Mouse (Mus musculus) hindbrain, embryonic 10.5 days (tissue): ENCODE data around the gene Parn. TPM values are rescaled to one million over a fixed set of nuclear protein-coding genes. Genes with fewer than 3 reads are reported as not detected.

Source experiments
- DNase-seq: peaks from one replicate; pipeline ENCODE4 v3.0.0-alpha.2; 2017; ENCODE audit warnings: low spot score
- H3K27ac ChIP-seq: fragments of 300-500 bp; sonication (generic); 2 replicates; pipeline ENCODE4 v1.5.1; 2016; ENCODE audit warnings: mild to moderate bottlenecking, moderate library complexity
- H3K27me3 ChIP-seq: fragments of 300-500 bp; sonication (generic); 2 replicates; pipeline ENCODE4 v1.6.1; 2016; ENCODE audit warnings: mild to moderate bottlenecking; ENCODE audit not compliant: poor library complexity, insufficient read depth, severe bottlenecking
- H3K36me3 ChIP-seq: fragments of 300-500 bp; sonication (generic); 2 replicates; pipeline ENCODE4 v1.6.1; 2016; ENCODE audit warnings: mild to moderate bottlenecking, moderate library complexity
- H3K4me1 ChIP-seq: fragments of 300-500 bp; sonication (generic); replicated peaks from 2 replicates; pipeline ENCODE4 v1.6.1; 2016; ENCODE audit warnings: mild to moderate bottlenecking
- H3K4me3 ChIP-seq: fragments of 300-500 bp; sonication (generic); 2 replicates; pipeline ENCODE4 v1.5.1; 2016; ENCODE audit warnings: mild to moderate bottlenecking, moderate library complexity
- H3K9me3 ChIP-seq: fragments of 300-500 bp; sonication (generic); 2 replicates; pipeline ENCODE4 v1.6.1; 2016; ENCODE audit warnings: mild to moderate bottlenecking, moderate library complexity
- WGBS: fragments of 180-500 bp; shearing (Covaris S2); methylation state at CpG from one replicate; pipeline ENCODE4 v1.1.7; 2016; 5-methylcytosine and 5-hydroxymethylcytosine counted together
- polyA plus RNA-seq: library from polyadenylated mRNA; unstranded; fragments of >200 nt; fragmentation: Nextera tagmentation; extraction: Ambion mirVana; gene quantifications from 2 replicates; pipeline ENCODE4 v1.2.1, GENCODE M21; 2016

Gene Parn
- polyA plus RNA-seq, 1 experiment from 2014 or later, result 41.2 TPM

DNA sequence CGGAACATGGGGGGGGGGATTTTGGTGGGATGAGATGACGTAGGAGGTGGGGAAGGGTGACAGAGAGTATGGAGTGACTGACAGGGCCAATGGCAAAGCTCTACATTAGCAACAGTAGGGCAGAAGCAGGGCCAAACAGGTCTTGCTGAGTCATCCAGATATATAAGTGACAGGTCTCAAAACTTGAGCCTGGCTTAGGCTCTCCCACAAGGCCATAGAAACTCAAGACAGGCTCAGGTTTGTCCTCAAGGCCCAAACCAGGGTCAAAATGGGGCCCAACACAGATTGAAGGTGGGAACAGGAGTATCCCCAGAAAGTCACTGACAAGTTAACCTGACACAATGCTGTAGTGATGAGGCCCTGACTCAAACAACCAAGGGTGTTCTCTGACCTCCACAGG lies 99.7 kb downstream of the Parn start:
- Histone ChIP-seq H3K4me1 (no peaks in the 10 kb centered on the region), H3K9me3 (no peaks in the 10 kb centered on the region), H3K27ac (no peak overlapping the region), H3K36me3 (peaks cover 14% of the 10 kb centered on the region; the same call in 1 of the 2 replicates), H3K27me3 (no peaks in the 10 kb centered on the region), H3K4me3 (no peak overlapping the region)
- DNase-seq, result no peak
- 90% methylated on average over 2 of the region's 2 CpGs for WGBS

DNA sequence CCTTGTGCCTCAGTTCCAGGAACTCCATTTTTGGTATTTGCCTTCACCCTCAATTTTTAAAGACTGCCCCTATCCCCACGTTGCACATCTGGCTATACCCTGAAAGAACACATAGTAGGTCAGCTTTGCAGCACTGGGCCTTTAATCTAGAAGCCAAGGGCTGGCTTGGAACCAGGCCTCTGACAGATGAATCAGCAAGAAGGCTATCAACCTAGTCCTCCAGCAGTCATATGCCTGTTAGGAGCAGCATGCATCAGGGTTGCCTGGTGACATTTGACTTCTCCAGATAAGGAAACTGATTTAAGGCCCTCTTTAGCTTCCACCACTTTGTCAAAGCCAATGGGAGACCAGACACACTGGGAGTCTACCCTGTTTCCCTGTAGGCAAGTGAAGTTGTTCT lies 100.4 kb downstream of the Parn start:
- peaks cover 17% of the 10 kb centered on the region; the same call in 1 of the 2 replicates for H3K36me3 ChIP-seq
- H3K27ac ChIP-seq, result no peak overlapping the region
- WGBS, result 96% methylated on average over 1 of the region's 1 CpGs
- H3K4me1 ChIP-seq, result no peaks in the 10 kb centered on the region
- DNase-seq, result no peak
- no peaks in the 10 kb centered on the region for H3K9me3 ChIP-seq
- no peak overlapping the region for H3K4me3 ChIP-seq
- no peaks in the 10 kb centered on the region for H3K27me3 ChIP-seq

DNA sequence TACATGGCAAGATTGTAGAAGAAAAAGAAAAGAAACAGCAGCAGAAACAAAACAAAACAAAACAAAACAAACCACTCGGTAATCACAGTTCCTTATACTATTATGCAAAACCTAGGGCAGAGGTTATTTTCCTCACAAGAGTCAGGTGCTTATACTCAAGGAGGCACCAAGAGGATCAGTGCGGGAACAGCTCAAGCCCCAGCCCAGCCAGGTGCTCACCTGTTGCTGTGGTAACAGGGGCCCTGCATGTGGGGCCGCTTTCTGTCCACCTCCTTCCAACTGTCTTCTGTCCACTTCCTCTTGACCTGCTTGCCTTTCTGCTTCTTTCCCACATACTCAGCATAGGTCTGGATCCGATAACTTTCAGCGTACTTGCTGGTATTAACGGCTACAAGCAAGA lies 101.6 kb downstream of the Parn start:
- no peaks in the 10 kb centered on the region for H3K27me3 ChIP-seq
- H3K27ac ChIP-seq, result no peak overlapping the region
- H3K36me3 ChIP-seq, result peaks cover 17% of the 10 kb centered on the region; the same call in 1 of the 2 replicates
- no peaks in the 10 kb centered on the region for H3K4me1 ChIP-seq
- no peak overlapping the region for H3K4me3 ChIP-seq
- no peaks in the 10 kb centered on the region for H3K9me3 ChIP-seq
- DNase-seq, result no peak
- WGBS, result 90% methylated on average over 6 of the region's 6 CpGs

DNA sequence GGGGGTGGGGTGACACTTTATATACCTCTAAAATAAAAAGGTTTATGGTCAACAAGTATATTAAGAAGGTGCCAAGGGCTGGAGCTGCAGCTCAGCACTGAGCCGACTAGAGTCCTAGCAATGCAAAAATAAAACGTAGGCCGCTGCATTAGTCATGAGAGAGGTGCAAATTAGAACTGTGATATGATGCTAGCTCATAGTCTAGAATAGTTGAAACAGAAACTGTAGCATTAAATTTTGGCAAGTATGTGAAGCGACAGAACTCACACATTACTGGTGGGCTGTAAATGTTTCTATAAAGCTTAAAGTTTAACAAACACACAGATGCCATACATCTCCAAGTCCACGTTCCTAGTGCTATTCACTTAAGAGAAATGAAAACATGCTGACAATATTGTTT lies 102.7 kb downstream of the Parn start:
- H3K27ac ChIP-seq, result no peak overlapping the region
- no peaks in the 10 kb centered on the region for H3K9me3 ChIP-seq
- 94% methylated on average over 5 of the region's 5 CpGs for WGBS
- H3K4me3 ChIP-seq, result no peak overlapping the region
- no peaks in the 10 kb centered on the region for H3K27me3 ChIP-seq
- DNase-seq, result no peak
- H3K4me1 ChIP-seq, result no peaks in the 10 kb centered on the region
- peaks cover 22% of the 10 kb centered on the region; the same call in 1 of the 2 replicates for H3K36me3 ChIP-seq

DNA sequence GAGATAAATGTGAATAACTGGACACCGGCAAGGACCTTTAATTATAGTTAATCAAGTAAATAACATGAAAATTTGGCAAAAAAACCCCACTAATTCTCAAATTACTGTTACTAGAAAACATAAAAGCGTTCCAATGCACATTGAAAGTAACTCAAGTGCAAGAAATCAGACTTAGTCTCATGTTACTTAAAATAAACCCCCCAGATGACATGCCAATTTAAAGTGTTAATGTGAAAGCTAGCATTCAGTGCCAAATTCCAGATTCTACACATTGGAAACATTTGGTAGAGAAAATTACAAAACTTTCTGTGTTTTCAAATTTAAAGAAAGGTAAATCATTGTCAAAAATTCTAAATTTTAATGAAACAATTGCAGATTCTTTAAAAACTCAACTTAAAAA lies 110.2 kb downstream of the Parn start:
- no peaks in the 10 kb centered on the region for H3K9me3 ChIP-seq
- peaks cover 21% of the 10 kb centered on the region; the same call in 1 of the 2 replicates for H3K36me3 ChIP-seq
- WGBS, result 92% methylated on average over 2 of the region's 2 CpGs
- no peaks in the 10 kb centered on the region for H3K27me3 ChIP-seq
- H3K4me1 ChIP-seq, result no peaks in the 10 kb centered on the region
- H3K4me3 ChIP-seq, result no peak overlapping the region
- H3K27ac ChIP-seq, result no peak overlapping the region
- DNase-seq, result no peak

DNA sequence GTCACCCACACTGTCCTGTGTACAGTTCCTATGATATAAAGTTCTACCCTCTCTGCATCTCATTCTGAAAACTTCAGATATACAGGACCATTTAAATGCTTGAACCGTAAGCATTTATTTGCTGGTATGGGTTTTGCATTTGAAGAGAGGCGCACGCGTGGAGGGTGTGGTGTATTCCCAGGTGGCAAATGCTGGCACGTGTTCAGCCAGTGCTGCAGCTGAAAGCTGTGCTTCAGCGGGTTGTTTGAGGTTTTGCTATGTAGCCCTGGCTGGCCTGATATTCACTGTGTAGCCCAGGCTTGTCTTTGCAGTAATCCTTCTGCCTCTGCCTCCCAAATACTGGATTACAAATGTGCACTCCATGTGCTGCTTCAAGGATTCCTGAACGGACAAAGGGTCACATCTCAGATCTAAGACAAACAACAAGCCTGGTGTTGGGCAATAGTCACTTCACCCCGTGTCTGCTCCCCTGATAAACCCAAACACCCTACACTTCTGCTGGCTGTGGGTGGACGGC lies 111.0 kb downstream of the Parn start:
- 93% methylated on average over 9 of the region's 9 CpGs for WGBS
- Histone ChIP-seq H3K27ac (no peak overlapping the region), H3K27me3 (no peaks in the 10 kb centered on the region), H3K36me3 (peaks cover 20% of the 10 kb centered on the region; the same call in 1 of the 2 replicates), H3K4me1 (no peaks in the 10 kb centered on the region), H3K4me3 (no peak overlapping the region), H3K9me3 (no peaks in the 10 kb centered on the region)
- DNase-seq, result no peak

DNA sequence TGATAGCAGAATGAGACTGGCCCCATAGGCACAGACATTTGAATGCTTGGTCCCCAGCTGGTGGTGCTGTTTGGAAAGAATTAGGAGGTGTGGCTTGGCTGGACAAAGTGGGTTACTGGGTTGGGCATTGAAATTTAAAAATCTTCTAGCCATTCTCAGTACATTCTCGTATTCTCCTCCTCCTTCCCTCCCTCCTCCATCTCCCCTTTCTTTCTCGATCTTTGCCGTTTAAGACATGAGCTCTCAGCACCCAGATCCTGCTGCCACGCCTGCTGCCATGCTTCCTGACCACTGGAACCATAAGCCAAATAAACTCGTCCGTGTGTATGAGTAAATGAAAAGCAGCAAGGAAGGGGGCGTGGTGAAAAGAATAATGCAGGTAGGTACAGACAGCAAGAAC lies 111.5 kb downstream of the Parn start:
- Histone ChIP-seq H3K27me3 (no peaks in the 10 kb centered on the region), H3K4me1 (no peaks in the 10 kb centered on the region), H3K9me3 (no peaks in the 10 kb centered on the region), H3K4me3 (no peak overlapping the region), H3K27ac (no peak overlapping the region), H3K36me3 (peaks cover 20% of the 10 kb centered on the region; the same call in 1 of the 2 replicates)
- 90% methylated on average over 7 of the region's 7 CpGs for WGBS
- DNase-seq, result no peak

DNA sequence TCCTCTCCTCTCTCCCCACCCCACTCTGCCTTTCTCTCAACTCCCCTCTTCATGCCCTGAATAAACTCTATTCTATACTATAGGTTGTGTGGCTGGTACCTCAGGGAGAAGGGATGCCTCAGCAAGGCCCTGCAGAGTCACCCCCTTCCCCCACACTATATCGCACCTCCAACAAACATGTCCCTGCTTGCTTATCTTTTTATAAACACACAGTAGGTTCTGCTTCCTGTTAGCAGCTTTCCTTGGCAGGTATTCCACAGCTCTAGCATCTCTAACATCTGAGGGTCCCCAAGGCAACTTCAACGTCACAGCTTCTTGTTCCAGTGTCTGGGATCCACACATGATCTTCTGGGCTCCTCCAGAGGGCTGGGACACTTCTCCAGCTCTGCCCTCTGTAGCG lies 117.3 kb downstream of the Parn start:
- Histone ChIP-seq H3K4me1 (no peaks in the 10 kb centered on the region), H3K27me3 (no peaks in the 10 kb centered on the region), H3K36me3 (peaks cover 37% of the 10 kb centered on the region), H3K27ac (no peak overlapping the region), H3K4me3 (no peak overlapping the region), H3K9me3 (peaks cover 25% of the 10 kb centered on the region)
- 95% methylated on average over 3 of the region's 3 CpGs for WGBS
- no peak for DNase-seq

DNA sequence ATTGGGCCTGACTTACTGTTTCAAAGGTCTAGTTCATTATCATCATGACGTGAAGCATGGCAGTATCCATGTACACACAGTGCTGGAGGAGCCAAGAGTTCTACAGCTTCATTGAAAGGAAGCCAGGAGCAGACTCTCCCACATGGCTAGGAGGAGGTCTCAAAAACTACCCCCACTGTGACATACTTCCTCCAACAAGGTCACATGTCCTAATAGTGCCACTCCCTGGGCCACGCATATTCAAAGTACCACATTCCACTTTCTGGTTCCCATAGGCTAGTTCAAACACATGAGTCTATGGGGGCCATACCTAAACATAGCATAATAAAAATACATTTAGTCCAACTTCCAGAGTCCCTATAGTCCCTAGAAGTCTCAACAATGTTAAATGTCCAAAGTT lies 118.0 kb downstream of the Parn start:
- peaks cover 31% of the 10 kb centered on the region for H3K9me3 ChIP-seq
- H3K27me3 ChIP-seq, result no peaks in the 10 kb centered on the region
- no peak for DNase-seq
- no peaks in the 10 kb centered on the region for H3K4me1 ChIP-seq
- no peak overlapping the region for H3K27ac ChIP-seq
- 93% methylated on average over 2 of the region's 2 CpGs for WGBS
- H3K36me3 ChIP-seq, result peaks cover 44% of the 10 kb centered on the region
- H3K4me3 ChIP-seq, result no peak overlapping the region

DNA sequence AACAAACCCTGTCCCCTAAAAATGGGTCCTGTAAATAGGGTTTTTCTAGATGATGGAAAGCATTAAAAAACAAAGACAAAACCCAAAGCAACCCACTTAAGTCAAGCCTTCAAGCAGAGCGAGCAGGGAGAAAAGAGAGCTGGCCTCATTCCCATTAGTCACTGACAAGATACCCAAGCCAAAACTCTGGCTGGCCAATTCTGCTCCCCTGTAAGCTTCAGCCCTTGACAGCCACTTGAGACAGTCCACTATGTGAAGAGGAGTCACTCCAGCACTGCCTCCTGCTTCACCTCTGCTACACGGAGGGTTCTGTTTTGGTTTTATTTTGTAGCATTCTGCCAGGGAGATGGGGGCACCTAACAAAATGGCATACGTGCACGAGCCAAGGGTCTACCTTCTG lies 126.2 kb downstream of the Parn start:
- 84% methylated on average over 4 of the region's 4 CpGs for WGBS
- Histone ChIP-seq H3K4me3 (no peak overlapping the region), H3K4me1 (peaks cover 15% of the 10 kb centered on the region), H3K27ac (no peak overlapping the region), H3K9me3 (peaks cover 25% of the 10 kb centered on the region), H3K27me3 (no peaks in the 10 kb centered on the region), H3K36me3 (peaks cover 35% of the 10 kb centered on the region)
- no peak for DNase-seq

DNA sequence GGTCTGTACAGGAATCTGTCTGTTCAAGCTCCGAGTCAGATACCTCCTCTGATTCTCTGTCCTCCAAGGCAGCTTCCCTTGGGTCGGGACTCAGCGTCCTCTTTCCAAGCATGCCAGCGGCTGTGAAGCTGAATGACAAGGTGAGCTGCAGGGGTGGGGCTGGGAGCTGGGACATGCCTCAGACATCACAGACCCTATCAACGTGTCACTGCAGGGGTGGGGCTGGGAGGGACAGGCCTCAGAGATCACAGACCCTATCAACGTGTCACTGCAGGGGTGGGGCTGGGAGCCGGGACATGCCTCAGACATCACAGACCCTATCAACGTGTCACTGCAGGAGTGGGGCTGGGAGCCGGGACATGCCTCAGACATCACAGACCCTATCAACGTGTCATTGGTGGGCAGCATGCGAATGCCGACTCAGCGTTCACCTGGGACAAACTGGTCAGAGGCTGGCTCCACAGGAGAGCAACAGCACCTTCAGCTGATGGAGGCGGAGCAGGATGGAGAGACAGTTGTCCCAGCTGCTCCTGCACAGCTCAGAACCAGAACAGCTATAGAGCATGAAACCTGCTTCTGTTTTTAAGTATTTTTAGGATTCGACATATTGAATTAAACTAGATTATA lies 126.7 kb downstream of the Parn start:
- no peak overlapping the region for H3K4me3 ChIP-seq
- H3K36me3 ChIP-seq, result peaks cover 32% of the 10 kb centered on the region
- WGBS, result 82% methylated on average over 15 of the region's 15 CpGs
- DNase-seq, result no peak
- H3K4me1 ChIP-seq, result peaks cover 15% of the 10 kb centered on the region
- no peak overlapping the region for H3K27ac ChIP-seq
- H3K27me3 ChIP-seq, result no peaks in the 10 kb centered on the region
- peaks cover 19% of the 10 kb centered on the region for H3K9me3 ChIP-seq

DNA sequence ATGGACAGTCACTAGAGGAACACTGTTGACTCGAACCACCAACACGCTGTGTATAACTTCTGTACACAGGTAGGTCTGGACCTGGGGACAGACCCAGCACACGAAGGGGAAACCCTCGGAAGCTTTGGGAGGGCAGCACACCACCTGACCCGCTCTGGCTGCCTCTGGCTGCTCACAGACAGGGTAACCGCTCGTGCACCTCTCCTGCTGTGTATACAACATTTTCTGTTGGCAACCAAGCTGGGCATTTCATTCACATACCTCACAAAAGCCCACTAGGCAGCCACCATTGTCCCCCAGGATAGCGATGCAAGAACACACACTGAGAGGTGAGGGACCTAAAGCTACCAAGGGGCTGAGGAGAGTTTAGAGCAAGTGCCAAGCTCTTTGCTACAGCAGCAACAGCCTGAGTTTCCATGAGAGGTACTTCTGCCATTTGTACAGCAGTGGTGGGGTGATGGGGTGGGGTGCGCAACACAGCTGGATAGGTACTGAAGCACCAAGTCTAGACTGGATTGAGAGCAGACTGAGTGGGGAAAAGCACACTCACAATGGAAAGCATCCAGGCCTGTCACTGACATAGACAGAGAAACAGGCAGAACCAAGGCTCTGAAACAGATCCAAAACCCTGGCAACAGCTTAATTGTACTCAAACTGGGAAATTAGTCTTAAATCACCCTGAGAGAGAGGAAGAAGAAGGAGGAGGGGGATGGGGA lies 128.9 kb downstream of the Parn start:
- H3K4me3 ChIP-seq, result no peak overlapping the region
- DNase-seq, result no peak
- no peak overlapping the region for H3K27ac ChIP-seq
- no peaks in the 10 kb centered on the region for H3K9me3 ChIP-seq
- 68% methylated on average over 9 of the region's 9 CpGs for WGBS
- H3K27me3 ChIP-seq, result no peaks in the 10 kb centered on the region
- peaks cover 15% of the 10 kb centered on the region; the same call in 1 of the 2 replicates for H3K36me3 ChIP-seq
- peaks cover 15% of the 10 kb centered on the region for H3K4me1 ChIP-seq

DNA sequence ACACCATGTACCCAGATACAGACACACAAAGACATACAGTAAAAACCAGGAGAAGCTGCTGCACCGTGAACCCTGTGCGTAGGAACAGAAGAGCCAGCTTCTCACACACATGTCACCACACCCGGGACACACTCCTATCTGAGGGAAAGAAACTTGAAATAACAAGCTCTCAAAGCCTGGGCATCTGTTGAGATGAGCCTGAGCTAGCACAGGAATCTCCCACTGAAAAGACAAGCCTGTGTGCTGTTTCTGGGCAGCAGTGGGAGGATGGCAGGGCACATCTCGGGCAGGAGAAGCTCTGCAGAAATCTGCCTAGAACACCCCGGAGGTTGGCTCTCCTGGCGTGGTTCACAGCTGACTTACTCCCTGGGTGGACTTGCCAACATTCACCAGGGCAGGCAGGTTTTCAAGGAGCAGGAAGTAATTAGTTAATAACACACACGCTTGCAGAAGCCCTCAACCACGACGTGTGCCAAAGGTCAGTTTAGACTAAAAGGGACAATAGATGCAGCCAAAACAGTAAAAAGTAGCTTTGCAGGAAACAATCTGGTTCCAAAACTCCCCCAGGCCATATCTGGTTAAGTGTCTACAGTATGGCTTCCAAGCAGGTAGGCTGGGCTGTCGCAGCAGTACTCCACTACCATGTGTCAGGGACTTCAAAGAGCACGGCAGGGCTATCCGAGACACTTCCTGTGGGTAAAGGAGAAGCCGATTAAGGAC lies 129.6 kb downstream of the Parn start:
- WGBS, result 67% methylated on average over 13 of the region's 13 CpGs
- no peaks in the 10 kb centered on the region for H3K9me3 ChIP-seq
- no peak overlapping the region for H3K4me3 ChIP-seq
- no peak overlapping the region for H3K27ac ChIP-seq
- no peaks in the 10 kb centered on the region for H3K27me3 ChIP-seq
- H3K4me1 ChIP-seq, result peaks cover 15% of the 10 kb centered on the region
- H3K36me3 ChIP-seq, result peaks cover 15% of the 10 kb centered on the region; the same call in 1 of the 2 replicates
- no peak for DNase-seq
